In genomic region chr4:145066336-145067018, GRCm38 (mm10) we compare ENCODE assay signal across 17 mouse cellular contexts.
DNase-seq lines count a peak whose midpoint lies in the region; ATAC-seq and TF ChIP-seq lines count a peak whose summit lies in the region.
"Had no signal": no experiment of that assay in that cellular context is flagged by ENCODE, and none has a peak within 500 bp of the region (broad histone marks: within the 10 kb centered on the region; RNA-seq: fewer than 3 reads in every experiment).

No protein-coding gene starts in this region.

- H3K4me3 ChIP-seq in hindbrain, embryonic 11.5 days (ENCODE audit: low read depth, low read length), result no peak overlapping the region
- no peak overlapping the region for H3K4me3 ChIP-seq in hindbrain, postnatal 0 days (ENCODE audit: low read length)
- H3K4me3 ChIP-seq in midbrain, embryonic 14.5 days (replicated peaks; ENCODE audit: low read depth, low read length), result no peak overlapping the region
- H3K4me3 ChIP-seq in midbrain, embryonic 10.5 days, result no peak overlapping the region
- H3K4me3 ChIP-seq in embryonic facial prominence, embryonic 12.5 days, result no peak overlapping the region
- no peak overlapping the region for H3K4me3 ChIP-seq in limb, embryonic 14.5 days (replicated peaks; ENCODE audit: low read length)
- H3K4me3 ChIP-seq: erythroblast, embryonic 14.5 days; heart, embryonic 13.5 days; layer of hippocampus, adult 2 months had no signal

- no peak overlapping the region for H3K9ac ChIP-seq in hindbrain, embryonic 11.5 days (ENCODE audit: low read depth, low read length)
- no peak overlapping the region for H3K9ac ChIP-seq in hindbrain, postnatal 0 days (replicated peaks; ENCODE audit: low read length)
- no peak overlapping the region for H3K9ac ChIP-seq in midbrain, embryonic 14.5 days (replicated peaks; ENCODE audit: low read length)
- no peak overlapping the region for H3K9ac ChIP-seq in embryonic facial prominence, embryonic 12.5 days
- no peak overlapping the region for H3K9ac ChIP-seq in limb, embryonic 14.5 days (ENCODE audit: low read depth, low read length, severe bottlenecking)
- H3K9ac ChIP-seq: heart, embryonic 13.5 days; lung, embryonic 14.5 days had no signal

- no peaks in the 10 kb centered on the region for H3K27me3 ChIP-seq in hindbrain, embryonic 11.5 days (ENCODE audit: control insufficient read depth, insufficient read depth, low read length)
- no peaks in the 10 kb centered on the region for H3K27me3 ChIP-seq in hindbrain, postnatal 0 days (ENCODE audit: insufficient read depth, low read length)
- no peaks in the 10 kb centered on the region for H3K27me3 ChIP-seq in midbrain, embryonic 14.5 days (ENCODE audit: control insufficient read depth, insufficient read depth, low read length)
- no peaks in the 10 kb centered on the region for H3K27me3 ChIP-seq in midbrain, embryonic 10.5 days (ENCODE audit: low read depth, poor library complexity, severe bottlenecking)
- H3K27me3 ChIP-seq in embryonic facial prominence, embryonic 12.5 days, result no peaks in the 10 kb centered on the region
- H3K27me3 ChIP-seq in limb, embryonic 14.5 days (ENCODE audit: control insufficient read depth, insufficient read depth, low read length), result no peaks in the 10 kb centered on the region
- H3K27me3 ChIP-seq: heart, embryonic 13.5 days had no signal

- no peak for TF ChIP-seq CTCF in hindbrain, postnatal 0 days (IDR thresholded peaks at IDR 0.05; ENCODE audit: low read depth)

- no peaks in the 10 kb centered on the region for H3K9me3 ChIP-seq in hindbrain, embryonic 11.5 days (ENCODE audit: control insufficient read depth, low read length)
- H3K9me3 ChIP-seq in hindbrain, postnatal 0 days (ENCODE audit: low read length), result no peaks in the 10 kb centered on the region
- H3K9me3 ChIP-seq in midbrain, embryonic 14.5 days (ENCODE audit: control insufficient read depth, low read length), result no peaks in the 10 kb centered on the region
- no peaks in the 10 kb centered on the region for H3K9me3 ChIP-seq in midbrain, embryonic 10.5 days (replicated peaks)
- no peaks in the 10 kb centered on the region for H3K9me3 ChIP-seq in embryonic facial prominence, embryonic 12.5 days
- no peaks in the 10 kb centered on the region for H3K9me3 ChIP-seq in limb, embryonic 14.5 days (ENCODE audit: control insufficient read depth, low read length)
- H3K9me3 ChIP-seq: heart, embryonic 13.5 days had no signal

- no peak for TF ChIP-seq POLR2A in limb, embryonic 14.5 days (IDR thresholded peaks at IDR 0.05; ENCODE audit: borderline replicate concordance, extremely low read depth, insufficient read depth, insufficient read length)

- WGBS in hindbrain, embryonic 11.5 days, result 57% methylated on average over 7 of the region's 7 CpGs
- WGBS in hindbrain, postnatal 0 days, result 52% methylated on average over 7 of the region's 7 CpGs
- WGBS in midbrain, embryonic 14.5 days, result 32% methylated on average over 7 of the region's 7 CpGs
- 62% methylated on average over 7 of the region's 7 CpGs for WGBS in midbrain, embryonic 10.5 days
- 32% methylated on average over 7 of the region's 7 CpGs for WGBS in embryonic facial prominence, embryonic 12.5 days
- 32% methylated on average over 7 of the region's 7 CpGs for WGBS in limb, embryonic 14.5 days

- no peak for DNase-seq in hindbrain, embryonic 11.5 days (ENCODE audit: low spot score)
- no peak for DNase-seq in hindbrain, postnatal 0 days (ENCODE audit: low spot score)
- no peak for DNase-seq in midbrain, embryonic 14.5 days
- DNase-seq in midbrain, embryonic 10.5 days (ENCODE audit: low spot score), result no peak
- DNase-seq in limb, embryonic 14.5 days (ENCODE audit: low spot score), result no peak
- DNase-seq: cerebellum, adult 18-20 months; kidney, adult 8-10 months; liver; lung, embryonic 14.5 days; right cerebral cortex, postnatal 25 days; thymus, postnatal 36 days had no signal

- no peaks in the 10 kb centered on the region for H3K4me1 ChIP-seq in hindbrain, embryonic 11.5 days (replicated peaks; ENCODE audit: control insufficient read depth, insufficient read depth, low read length)
- no peaks in the 10 kb centered on the region for H3K4me1 ChIP-seq in hindbrain, postnatal 0 days (ENCODE audit: insufficient read depth, low read length)
- peaks cover 4% of the 10 kb centered on the region; the same call in 1 of the 2 replicates for H3K4me1 ChIP-seq in midbrain, embryonic 14.5 days (ENCODE audit: control insufficient read depth, insufficient read depth, low read length)
- H3K4me1 ChIP-seq in midbrain, embryonic 10.5 days, result peaks cover 20% of the 10 kb centered on the region
- peaks cover 6% of the 10 kb centered on the region for H3K4me1 ChIP-seq in embryonic facial prominence, embryonic 12.5 days
- H3K4me1 ChIP-seq in limb, embryonic 14.5 days (ENCODE audit: control insufficient read depth, insufficient read depth, low read length), result peaks cover 5% of the 10 kb centered on the region; the same call in 1 of the 2 replicates
- H3K4me1 ChIP-seq: heart, embryonic 13.5 days had no signal

- H3K27ac ChIP-seq in hindbrain, embryonic 11.5 days (ENCODE audit: low read depth, low read length), result peak overlapping the region; percentile 60; the same call in 1 of the 2 replicates
- H3K27ac ChIP-seq in hindbrain, postnatal 0 days, result no peak overlapping the region
- no peak overlapping the region for H3K27ac ChIP-seq in midbrain, embryonic 14.5 days (replicated peaks; ENCODE audit: low read depth, low read length)
- H3K27ac ChIP-seq in midbrain, embryonic 10.5 days (replicated peaks), result no peak overlapping the region
- H3K27ac ChIP-seq in embryonic facial prominence, embryonic 12.5 days, result peak overlapping the region; percentile 32
- peak overlapping the region; percentile 44 for H3K27ac ChIP-seq in limb, embryonic 14.5 days (replicated peaks; ENCODE audit: low read depth, low read length)
- H3K27ac ChIP-seq: heart, embryonic 13.5 days; layer of hippocampus, adult 2 months had no signal

- 0 out of 2 replicates have a peak, but pooled peaks have one; percentile 15 for ATAC-seq in hindbrain, embryonic 11.5 days (ENCODE audit: low FRiP score)
- ATAC-seq in hindbrain, postnatal 0 days, result no peak
- ATAC-seq in midbrain, embryonic 14.5 days (ENCODE audit: low FRiP score, low TSS enrichment), result 0 out of 2 replicates have a peak, but pooled peaks have one; percentile 8
- 0 out of 2 replicates have a peak, but pooled peaks have one; percentile 6 for ATAC-seq in embryonic facial prominence, embryonic 12.5 days (ENCODE audit: insufficient number of reproducible peaks, insufficient read depth, low FRiP score, low TSS enrichment)
- no peak for ATAC-seq in limb, embryonic 14.5 days (ENCODE audit: low FRiP score, low read depth)
- no peak for ATAC-seq in frontal cortex, adult (ENCODE audit: low TSS enrichment)
- no peak for ATAC-seq in megakaryocyte, adult 5-6 weeks (ENCODE audit: poor library complexity, severe bottlenecking)

- H3K36me3 ChIP-seq in hindbrain, embryonic 11.5 days (ENCODE audit: control insufficient read depth, insufficient read depth, low read length), result 0 out of 2 replicates have a peak, but pooled peaks cover 9% of the 10 kb centered on the region
- peaks cover 41% of the 10 kb centered on the region for H3K36me3 ChIP-seq in hindbrain, postnatal 0 days (ENCODE audit: insufficient read depth, low read length)
- peaks cover 75% of the 10 kb centered on the region for H3K36me3 ChIP-seq in midbrain, embryonic 14.5 days (ENCODE audit: control insufficient read depth, insufficient read depth, low read length)
- peaks cover 55% of the 10 kb centered on the region for H3K36me3 ChIP-seq in midbrain, embryonic 10.5 days
- H3K36me3 ChIP-seq in embryonic facial prominence, embryonic 12.5 days, result peaks cover 39% of the 10 kb centered on the region
- peaks cover 75% of the 10 kb centered on the region for H3K36me3 ChIP-seq in limb, embryonic 14.5 days (ENCODE audit: control insufficient read depth, insufficient read depth, low read length)

- H3K4me2 ChIP-seq in hindbrain, embryonic 11.5 days (replicated peaks; ENCODE audit: low read depth, low read length), result no peak overlapping the region
- H3K4me2 ChIP-seq in hindbrain, postnatal 0 days (ENCODE audit: low read depth, low read length), result no peak overlapping the region
- no peak overlapping the region for H3K4me2 ChIP-seq in midbrain, embryonic 14.5 days (ENCODE audit: low read length)
- no peak overlapping the region for H3K4me2 ChIP-seq in embryonic facial prominence, embryonic 12.5 days (replicated peaks)
- H3K4me2 ChIP-seq in limb, embryonic 14.5 days (replicated peaks; ENCODE audit: low read depth, low read length, severe bottlenecking), result no peak overlapping the region
- H3K4me2 ChIP-seq: heart, embryonic 13.5 days; lung, embryonic 14.5 days had no signal

Comparison
In these comparisons a context has a peak if more than half of its experiments do, and no peak if none do; other contexts are left out.
1. ATAC-seq: peak in hindbrain, embryonic 11.5 days (single experiment), midbrain, embryonic 14.5 days (single experiment) and embryonic facial prominence, embryonic 12.5 days (single experiment); none in hindbrain, postnatal 0 days (single experiment), limb, embryonic 14.5 days (single experiment), frontal cortex, adult (single experiment) and megakaryocyte, adult 5-6 weeks (single experiment).
2. H3K27ac ChIP-seq: peak in hindbrain, embryonic 11.5 days (single experiment), embryonic facial prominence, embryonic 12.5 days (single experiment) and limb, embryonic 14.5 days (single experiment); none in hindbrain, postnatal 0 days (single experiment), midbrain, embryonic 14.5 days (single experiment) and midbrain, embryonic 10.5 days (single experiment).